Mouse (Mus musculus) urinary bladder, postnatal 36 days (tissue): Measurements from ENCODE around the gene Sel1l3.

Experiments used
- DNase-seq, 2 experiments: peaks; one replicate each; pipeline ENCODE4 v3.0.0; 2022; ENCODE audit warnings: low spot score in 2 of 2, mixed read lengths in 1 of 2

Sel1l3 gene

DNA sequence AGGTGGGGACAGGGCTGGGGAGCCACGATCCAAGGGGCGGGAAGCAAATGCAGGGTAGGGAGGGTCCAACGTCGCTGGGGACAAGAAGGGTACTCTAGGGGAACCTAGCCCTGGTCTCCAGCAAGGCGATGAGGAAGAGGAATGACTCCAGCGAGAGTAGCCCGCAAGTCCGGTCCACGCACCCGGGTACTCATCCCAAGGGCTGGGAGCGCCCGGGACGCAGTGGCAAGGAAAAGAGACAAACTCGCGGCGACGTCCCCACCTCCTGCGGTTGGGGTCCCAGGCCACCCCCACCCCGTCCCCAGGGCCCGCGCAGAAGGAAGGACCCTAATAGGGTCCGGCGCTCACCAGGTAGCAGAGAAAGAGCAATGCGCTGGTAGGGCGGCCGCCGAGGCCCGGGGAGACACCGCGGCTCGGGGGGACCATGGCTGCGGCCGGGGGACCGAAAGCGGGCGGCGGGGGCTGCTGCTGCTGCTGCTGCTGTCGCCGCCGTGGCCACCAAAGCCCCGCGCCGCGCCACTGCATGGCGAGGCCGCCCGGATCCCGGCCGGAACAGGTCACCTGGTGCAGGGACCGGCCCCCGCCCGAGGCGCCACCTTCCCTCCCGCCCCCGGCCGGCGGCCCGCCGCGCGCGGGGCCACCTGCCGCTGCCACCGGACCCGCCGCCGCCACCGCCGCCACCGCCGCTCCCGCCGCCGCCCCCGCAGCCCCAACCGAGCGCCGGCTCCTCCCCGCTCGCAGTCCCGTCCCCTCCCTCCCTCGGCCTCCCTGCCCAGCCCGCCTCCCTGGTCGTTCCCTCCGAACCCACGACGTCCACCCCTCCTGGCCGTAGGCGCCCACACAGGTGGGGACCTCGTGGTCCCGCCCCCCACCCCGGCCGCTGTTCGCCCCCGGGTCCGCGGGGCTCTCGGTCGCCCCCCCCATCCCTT lies 681 bp downstream of the Sel1l3 start:
- DNase-seq: peak in 1 of 2 experiments; percentile 13

DNA sequence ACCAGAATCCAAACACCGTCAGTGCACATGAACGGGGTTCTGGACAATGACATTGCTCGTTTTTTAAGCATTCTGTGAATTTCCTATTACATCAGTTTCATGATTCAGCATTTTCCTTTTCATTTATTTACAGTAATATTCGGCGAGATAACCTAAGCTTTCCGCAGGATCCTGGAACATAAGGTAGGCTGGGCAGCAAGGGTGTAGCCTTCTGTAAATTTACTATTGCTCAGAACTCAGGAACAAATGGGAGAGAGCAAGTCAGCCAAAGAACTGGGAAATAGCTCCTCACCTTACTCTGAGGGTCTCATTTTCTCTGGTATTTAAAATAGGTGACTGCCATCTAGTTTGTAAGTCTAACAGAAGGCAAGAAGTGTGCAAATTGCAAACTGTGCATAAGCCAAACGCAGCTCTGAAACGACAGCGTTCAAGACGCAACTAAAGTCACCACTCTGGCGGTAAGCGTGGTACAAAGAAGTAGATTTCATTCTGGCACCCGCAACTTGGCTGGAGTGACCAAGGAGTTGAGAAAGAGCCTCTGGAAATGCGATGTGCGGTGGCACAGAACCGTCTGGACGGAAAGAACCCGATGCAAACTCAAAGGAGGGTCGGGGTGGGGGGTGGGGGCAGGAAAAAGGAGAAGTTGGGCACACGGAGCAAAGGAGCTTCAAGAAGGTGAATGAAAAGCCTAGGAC lies 1.5 kb downstream of the Sel1l3 start:
- no peak for DNase-seq

DNA sequence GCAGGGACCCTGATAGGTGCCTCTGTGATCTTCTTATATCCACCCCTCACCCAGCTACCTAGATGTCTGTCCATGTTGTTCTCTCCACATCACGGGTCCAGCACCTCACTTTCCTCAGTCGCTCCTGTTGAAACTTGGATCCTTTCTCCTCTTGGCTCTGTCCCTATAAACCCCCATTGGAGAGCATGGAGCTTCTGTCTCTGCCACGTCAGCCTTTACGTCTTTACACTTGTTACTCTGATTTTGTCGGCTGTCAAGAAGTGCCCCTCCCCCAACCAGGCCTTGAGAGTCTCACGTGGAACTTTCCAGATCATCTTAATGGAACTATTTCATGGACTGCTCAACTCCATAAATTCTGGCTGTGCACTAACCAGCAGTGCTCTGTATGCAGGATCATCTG lies 2.5 kb downstream of the Sel1l3 start:
- no peak for DNase-seq

DNA sequence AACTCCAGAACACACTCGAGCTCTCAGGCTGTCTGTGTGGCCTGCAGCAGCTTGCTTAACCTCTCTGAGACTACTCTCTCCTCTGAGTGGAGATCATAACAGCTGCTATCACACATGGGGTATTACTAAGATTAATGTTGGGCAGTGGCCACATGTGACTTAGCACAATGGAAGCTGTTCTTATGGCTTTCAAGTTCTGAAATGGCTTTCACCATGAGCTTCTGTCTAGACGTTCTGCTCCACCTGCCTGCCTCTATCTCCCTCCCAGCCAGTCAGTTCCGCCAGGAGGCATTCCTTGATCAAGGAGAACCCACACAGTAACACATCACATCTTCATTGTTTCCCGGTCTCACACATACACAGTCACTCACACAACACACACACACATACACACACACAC lies 3.2 kb downstream of the Sel1l3 start:
- no peak for DNase-seq

DNA sequence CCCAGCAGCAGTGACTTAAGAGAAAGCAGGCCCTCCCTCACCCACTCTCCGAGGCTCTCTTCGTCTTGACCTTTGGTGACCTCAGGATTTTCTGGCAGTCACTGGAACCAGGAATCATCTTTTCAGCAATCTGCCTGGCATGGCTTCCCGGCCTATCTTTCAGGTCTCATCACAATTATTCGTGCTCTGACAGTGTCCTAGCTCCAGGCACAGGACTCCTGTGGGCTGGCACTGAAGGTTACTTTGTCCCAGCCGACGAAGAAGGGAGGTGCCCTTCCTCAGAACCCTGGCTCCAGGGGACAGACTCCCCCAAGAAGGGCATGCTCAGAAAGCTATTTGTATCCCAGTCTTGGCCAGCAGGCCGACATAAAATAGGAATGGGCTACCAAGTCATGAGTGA lies 4.0 kb downstream of the Sel1l3 start:
- no peak for DNase-seq

DNA sequence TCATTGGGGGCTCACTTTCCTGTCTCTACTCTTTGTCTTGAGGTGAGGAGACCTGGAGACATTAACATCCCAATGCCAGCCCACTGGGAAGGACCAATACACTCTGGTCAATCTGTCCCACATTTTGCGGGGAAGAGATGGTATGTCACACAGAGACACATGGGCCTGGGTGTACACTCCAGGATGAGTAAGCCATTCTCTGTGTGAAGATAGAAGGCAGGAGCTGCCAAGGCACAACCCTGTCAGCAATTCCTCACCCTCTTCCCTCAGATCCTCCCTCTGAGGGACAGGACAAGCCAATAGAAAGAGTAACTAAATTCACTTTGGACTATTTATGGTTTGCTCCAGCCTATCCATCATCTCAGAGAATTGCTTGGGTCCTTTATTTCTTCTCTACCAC lies 5.0 kb downstream of the Sel1l3 start:
- no peak for DNase-seq

DNA sequence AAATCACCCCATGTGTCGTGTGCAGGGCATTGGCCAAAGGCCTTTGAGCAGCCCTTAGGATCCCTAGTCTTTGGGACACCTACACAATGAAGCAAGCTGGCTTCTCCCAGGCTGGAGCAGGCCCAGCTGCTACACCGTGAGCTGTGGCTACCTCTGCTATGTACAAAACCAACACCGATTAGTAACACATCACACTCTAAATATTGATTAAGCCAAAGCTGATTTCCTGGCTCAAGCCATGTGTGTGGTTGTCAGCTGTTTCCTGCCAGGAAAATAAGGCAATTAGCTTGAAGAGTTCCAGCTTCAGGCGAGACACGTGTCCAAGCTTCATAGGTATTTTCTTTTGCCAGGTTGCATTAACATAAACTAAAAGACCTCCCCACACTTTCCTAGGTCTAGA lies 7.2 kb downstream of the Sel1l3 start:
- no peak for DNase-seq

DNA sequence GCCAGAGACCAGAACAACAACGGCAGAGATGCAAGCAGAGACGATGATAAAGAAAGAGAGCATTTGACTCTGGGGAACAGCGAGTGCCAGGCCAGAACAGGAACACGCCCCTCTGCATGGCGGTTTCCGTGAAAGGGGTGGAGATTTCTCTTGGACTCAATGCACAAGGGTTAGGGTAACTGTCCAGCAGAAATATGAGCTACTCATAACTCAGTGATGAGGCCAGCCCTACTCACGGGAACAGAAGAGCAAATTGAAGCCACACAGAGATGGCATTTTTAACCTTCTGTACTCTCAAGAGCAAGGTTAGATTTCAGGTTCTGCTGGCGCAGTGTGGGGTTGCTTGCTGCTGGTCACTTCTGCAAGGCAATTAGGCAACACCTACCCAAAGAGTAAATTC lies 11.0 kb downstream of the Sel1l3 start:
- no peak for DNase-seq

DNA sequence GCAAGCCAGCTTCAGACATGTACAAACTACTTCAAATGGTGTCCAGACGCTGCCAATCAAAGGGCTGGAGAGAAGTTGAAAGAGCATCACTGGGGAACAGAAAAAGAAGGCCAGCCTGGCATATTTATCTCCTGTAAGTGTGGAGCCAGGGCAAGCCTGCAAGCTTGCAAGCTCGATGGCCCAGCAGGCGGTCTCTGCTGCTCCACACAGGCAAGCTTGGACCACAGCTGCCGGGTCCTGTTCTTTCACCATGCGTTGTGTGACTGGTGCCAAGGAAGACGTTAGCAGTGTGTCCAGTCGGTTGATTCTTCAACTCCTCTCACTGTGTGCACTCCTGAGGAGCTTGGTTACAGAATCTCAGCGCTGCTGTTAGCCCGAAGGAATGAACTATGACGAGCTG lies 12.9 kb downstream of the Sel1l3 start:
- DNase-seq: no peak

DNA sequence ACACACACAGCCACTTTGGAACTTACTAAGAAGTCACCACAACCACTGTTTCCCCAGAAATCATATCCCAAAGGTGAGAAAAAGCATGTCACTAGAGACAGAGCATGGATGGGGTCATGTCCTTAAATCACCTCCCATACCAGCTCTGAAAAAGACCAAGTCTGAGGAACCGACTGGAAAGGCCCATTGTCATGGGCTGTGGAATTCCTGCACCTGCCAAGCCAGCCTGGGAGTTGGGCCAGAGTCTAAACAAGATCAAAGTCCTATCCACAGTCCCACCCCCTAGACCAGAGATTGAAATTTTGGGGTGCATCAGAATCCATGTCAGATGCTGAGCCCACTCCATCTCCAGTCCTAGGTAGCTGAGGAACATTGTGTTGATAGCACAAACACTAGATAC lies 15.3 kb downstream of the Sel1l3 start:
- DNase-seq: no peak

DNA sequence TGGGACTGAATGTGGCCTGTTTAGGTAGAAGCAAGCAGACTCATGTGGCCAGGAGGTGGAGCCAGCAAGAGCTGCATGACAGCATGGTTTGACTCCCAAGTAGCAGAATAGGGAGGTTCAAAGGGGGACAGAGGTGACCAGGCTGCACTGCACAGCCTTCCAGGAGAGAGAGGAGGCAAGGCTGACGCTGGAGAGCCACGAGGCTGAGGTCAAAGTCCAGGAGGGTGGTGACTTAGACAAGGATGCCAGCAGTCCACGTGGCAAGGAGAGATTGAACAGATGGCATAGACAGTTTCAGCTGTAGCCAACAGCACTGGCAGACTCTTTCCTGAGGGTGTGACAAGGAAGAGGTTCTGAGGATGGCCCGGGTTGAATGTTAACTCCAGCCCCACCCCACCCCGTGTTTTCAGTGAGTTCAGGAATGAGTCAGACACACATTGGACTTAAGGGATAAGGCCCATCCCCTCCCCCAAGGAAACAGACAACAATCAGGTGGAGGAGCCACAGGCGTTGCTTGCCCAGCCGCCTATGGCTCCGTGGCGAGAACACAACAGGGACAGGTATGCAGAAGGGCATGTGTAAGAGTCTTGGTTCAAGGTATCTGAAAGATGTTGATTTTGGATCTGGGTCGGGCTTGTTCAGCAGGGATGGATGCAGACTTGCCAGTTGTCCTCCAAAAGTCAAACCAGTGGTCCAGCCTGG lies 17.2 kb downstream of the Sel1l3 start:
- DNase-seq: peak in 1 of 2 experiments; percentile 2

DNA sequence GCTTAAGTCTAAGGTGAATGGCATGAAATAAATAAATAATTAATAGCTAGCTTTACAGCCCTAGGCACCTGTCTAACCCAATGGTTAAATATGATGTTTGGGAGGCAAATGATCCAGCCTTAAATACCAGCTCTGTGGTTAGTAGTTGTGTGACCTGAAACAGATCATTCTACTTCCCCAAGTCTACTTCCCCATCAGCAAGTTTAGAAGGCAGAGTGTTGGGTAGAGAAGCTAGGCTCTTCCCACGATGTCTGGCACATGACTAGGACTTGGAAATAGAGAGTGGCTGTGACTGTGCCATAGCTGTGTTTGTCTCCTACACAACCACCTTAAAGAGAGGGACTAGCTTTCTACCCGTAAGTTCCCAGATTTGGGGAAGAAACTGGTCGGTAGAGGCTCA lies 18.9 kb downstream of the Sel1l3 start:
- no peak for DNase-seq

DNA sequence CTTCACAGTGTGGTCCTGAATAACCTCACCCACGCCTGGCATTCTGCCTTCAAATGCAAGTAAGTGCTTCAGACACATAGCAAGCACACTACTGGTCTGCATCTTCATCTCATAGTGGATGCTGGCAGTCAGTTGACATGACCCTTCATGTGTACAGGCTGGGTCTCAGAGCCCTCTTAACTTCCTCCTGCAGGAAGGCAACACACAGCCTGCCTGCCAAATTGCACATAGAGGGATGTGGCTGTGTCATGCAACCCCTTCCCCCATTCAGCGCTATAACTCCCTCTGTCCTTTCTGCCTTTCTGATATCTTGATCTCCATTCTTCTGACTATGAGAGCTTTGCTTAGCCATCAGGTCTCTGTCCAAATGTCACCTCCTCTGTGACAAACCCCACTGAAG lies 19.3 kb downstream of the Sel1l3 start:
- DNase-seq: no peak

DNA sequence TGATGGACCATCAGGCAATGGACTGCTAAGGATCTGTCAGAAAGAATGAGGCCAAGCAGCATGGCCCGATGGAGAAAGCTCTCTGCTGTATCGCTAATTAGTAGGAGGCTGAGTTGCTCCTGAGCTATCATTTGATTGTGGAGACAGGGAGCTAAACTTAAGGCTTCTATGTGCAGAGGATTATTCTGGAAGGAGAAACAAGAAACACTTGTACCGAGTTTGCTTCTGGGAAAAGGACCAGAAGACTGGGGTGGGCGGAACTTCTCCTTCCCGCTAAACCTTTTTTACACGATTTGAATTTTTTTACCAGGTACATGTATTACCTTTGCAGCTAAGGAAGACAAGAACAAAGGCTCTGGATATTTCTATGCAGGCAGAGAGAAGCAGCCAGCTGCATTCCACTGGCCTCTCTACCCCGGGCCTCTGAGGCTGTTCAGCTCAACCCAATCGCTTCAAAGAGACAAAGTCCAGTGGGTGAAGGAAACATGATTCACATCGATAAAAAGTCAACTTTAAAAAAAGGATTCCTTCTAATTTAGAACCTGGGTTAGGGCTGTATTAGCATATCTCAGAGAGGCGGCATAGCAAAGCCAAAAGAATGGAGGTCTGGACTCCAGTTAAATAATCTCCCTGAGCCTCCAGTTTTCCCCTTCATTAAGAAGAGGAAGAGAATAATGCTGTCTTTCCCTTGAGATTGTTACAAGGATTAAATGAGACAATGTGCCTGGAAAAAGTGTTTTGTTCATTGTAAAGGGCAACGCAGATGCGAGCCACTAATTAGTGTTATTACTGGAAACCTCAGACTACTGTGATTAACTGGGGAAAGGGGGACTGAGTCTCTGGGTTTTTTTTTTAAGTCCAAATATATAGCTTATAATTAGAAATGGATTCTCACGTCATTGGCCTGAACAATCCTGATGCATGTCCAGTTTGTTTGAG lies 20.4 kb downstream of the Sel1l3 start:
- no peak for DNase-seq

DNA sequence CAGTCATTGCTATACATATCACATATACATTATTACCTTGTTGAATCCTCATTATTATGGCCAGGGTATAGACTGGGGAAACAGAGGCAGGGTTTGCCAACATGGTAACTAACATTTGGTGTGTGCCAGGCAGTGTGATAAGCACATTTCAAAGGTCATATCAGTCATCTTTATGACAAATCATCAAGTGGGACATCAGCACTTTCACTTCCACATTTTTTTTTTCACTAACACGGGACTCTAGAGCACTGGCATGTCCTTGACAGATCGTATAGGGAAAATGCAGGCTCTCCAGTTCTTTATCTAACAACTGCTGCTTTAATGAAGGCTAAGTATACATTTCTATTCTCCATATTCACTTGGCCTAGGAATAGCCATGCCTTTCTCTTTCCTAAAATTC lies 25.1 kb downstream of the Sel1l3 start:
- no peak for DNase-seq

DNA sequence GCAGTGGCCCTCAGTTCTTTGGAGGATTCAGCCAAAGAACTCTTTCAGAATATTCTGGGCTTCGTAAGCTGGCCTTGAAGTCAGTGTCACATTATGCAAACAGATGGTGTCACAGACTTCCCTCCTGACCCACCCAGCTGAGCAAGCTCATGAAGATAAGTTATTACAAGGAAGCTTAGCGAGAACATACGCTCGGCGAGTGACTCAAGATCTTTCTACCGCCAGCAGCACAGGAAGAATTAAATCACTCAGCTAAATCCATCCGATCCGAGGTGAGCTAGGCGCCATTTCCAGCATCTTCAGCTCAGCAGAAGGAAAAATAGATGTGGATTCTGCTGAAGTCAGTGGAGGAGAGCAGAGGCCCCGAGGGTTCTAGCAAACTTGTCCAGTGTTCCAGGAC lies 26.5 kb downstream of the Sel1l3 start:
- DNase-seq: peak; percentile 11 to 16

DNA sequence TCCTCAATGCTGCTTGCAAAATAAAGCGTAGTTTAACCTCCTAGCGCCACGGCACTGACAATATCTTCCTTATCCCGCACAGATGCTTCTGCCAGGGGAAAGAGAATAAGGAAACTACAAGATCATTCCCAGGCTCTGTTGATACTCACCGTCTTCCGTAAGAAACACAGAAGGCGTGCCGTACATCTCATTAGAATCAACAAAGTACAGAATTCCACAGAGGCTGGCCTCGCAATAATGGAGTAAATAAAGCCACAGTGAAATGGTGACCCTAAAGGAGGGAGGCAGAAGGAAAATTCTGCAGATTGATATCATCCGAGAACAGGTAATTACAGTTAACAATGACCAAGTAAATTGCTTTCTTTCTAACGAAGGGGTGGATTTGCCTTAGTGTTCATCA lies 27.9 kb downstream of the Sel1l3 start:
- DNase-seq: no peak

DNA sequence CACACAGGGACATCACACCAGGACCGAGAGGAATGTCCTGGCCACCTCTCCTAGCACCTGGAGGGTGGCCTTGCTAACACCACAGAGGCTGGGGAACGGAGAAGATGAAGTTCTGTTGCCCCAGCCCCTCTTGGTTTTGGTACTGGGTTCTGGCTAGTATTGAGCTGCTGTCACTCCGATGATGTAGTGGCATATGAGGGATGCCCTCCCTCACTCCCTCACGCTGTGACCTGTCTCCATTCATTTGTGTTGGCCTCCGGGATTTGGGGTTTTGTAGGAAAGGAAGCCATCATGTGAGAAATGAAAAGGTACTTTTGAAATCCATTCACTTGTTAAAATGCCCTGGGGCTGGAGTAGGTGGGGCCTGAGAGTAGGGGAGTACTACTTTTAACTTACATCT lies 33.8 kb downstream of the Sel1l3 start:
- DNase-seq: no peak

DNA sequence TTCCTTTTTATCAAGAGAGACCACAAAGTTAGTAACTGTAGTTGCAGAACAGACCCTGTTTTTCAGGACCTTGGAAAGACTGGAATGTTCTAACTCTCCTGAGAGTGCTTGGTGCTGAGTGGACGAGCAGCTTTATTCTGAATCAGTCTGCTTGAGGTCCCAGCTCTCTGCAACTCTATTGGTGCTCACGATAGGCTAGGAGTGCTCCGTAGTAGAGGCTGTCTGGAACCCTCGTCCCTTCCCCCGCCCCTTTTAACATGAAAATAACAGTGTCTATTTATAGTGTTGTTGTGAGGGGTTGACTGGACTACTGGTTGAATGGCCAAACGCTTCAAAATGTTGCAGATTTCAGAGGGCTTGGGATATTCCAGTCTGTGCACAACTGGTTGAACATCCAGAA lies 37.0 kb downstream of the Sel1l3 start:
- DNase-seq: no peak

DNA sequence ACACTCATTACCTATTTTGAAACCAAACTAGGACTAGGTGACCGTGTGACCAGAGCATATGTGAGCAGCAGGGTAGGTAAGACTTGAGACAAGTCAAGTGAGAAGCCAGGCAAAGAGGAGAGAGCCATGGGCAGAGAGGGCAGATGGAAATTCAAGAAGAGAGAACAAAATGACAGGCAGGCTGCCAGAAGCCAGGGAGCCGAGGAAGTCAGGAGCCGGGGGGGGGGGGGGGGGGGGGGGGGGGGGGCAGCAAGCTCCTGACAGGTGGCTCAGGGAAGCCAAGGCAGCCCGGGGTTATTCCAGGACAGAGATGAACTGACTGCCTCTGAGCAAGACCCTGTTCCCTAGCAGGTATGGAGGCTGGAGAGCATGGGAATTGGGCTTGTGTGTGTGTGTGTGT lies 37.7 kb downstream of the Sel1l3 start:
- no peak for DNase-seq

DNA sequence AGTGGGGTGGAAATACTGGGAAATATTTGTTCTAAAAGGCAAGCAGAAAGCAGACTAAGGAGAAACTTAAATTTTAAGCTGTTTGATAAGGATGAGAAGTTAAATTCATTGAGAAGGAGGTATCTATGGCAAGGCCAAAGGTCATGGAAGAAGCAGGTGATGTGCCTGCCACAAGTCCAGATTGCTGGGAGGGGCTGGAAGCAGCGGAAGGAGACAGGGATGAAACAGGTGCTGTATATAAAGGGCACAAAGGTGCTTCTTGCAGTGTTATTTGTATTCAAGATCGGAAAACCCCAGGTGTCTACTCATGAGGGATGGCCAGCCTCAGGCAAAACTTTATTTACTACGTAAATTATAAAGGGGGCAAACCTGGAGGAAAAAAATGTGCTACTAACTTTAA lies 38.5 kb downstream of the Sel1l3 start:
- no peak for DNase-seq

DNA sequence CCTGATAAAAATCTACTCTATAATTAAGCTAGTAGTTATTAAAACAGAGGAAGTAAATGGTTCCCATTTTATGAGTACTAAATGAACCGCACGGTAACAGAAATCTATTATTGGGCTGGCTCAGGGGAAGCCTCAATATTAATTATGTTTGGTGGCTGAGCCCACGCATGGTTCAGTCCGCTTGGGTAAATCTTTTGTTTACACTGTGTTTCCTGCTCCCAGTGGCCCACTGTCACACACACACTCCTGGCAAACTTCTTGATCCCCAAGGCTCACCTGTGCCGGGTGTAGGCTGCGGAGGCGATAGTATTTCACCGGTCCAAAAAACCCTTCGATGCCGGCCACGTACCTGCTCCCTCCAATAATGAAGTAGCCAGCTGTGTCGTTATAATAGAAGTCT lies 39.3 kb downstream of the Sel1l3 start:
- DNase-seq: no peak
